Mouse (Mus musculus): ENCODE data around the gene Aifm1.

The Aifm1 gene

DNA sequence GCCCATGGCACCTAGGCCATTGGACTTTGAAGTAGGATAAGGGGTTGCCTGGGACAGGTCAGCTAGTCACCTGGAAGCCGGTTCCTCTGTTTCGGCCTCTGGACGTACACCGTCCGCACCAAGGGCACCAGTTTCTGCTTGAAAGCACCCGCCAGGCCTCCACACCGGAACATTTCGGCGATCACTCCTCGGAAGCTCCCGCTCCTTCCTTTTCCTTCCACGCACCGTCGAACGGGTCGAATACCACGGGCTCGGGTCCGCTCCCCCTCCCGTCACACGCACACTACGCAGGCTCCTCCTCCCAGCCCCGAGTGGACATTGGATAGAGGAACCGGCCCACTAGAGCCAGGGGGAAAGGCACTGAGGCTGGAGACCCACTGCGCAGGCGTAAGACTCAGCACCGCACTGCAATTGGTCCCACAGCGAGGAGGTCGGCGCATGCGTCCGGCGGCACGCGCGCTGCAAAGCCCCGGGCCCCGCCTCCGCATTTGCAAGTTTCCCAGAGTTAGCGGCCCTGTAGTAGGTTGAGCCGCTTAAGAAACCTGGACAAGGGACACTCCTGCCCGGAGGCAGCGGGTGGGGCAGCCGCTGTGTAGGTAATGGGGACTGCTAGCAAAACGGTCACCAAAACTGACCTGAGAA lies at the start of gene Aifm1:
Gene Aifm1 (minus strand): TSS at position 398 of the 642 bp plus-strand sequence.
- DNase-seq (ENCODE audit: low spot score): peak; percentile 94

DNA sequence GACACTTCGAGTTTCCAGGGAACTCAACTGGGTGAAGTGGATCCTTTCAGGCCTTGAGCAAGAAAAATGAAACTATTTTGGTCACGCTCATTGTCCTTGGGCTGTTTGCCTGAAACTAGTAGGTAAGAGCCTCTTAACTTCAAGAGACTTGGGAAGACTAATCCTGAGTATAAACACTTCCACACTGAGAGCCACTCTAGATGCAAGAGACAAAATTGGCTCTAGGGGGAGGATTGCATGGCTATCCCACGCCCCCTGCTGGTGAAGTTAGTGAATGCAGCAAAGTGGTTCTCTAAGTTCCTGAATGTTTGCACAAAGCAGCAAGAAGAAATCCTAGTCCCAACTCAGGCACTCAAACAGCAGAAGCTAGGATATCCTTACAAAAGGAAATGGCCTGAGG lies 18.8 kb upstream of the Aifm1 start:
- peak; percentile 45 for DNase-seq (ENCODE audit: low spot score)

- no peak for DNase-seq (ENCODE audit: low spot score)
Measured at GRCm38 (mm10) chrX:48526435-48526834, 13.1 kb upstream of the Aifm1 start.

- DNase-seq (ENCODE audit: low spot score): no peak
Measured at GRCm38 (mm10) chrX:48525866-48526265, 12.5 kb upstream of the Aifm1 start.

GRCm38 (mm10) chrX:48525332-48525731 lies 12.0 kb upstream of the Aifm1 start:
- no peak for DNase-seq (ENCODE audit: low spot score)

DNA sequence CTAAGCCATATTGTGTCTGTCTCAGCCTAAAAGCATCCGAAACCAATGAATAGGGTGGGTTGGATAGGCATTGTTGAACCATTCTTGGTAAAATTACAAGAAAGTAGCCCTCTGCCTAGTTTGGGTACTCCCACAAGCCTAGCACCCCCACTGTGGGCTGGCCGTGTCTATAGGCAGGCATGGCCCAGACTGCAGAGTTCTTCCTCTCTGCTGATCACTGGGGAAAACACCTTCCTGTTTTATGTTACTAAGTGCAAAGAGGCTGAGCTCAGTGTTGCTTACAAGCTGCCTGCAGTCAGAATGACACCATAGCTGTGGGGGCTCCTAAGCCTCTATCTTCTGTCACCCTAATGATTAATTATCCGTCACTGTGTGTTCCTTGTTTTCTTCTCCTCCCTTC lies 10.1 kb upstream of the Aifm1 start:
- DNase-seq (ENCODE audit: low spot score): no peak

GRCm38 (mm10) chrX:48521651-48522050 lies 8.3 kb upstream of the Aifm1 start:
- no peak for DNase-seq (ENCODE audit: low spot score)

DNA sequence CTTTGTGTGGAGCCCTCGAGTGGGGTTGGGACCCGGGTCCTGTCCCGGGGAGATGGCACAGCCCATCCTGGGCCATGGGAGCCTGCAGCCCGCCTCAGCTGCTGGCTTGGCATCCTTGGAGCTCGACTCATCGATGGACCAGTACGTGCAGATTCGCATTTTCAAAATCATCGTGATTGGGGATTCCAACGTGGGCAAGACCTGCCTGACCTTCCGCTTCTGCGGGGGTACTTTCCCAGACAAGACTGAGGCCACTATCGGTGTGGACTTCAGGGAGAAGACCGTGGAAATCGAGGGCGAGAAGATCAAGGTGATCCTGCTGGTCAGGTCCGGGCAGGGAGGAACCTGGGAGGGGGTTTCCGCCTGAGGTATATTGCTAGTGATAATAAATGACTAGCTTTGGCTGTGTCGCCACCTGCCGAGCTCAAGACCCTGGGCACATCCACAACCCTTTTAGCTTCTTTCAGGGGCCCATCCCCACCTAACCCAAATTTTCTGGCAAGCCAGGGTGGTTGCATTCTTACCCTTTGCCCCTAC lies 6.3 kb upstream of the Aifm1 start:
- no peak for DNase-seq (ENCODE audit: low spot score)

- peak; percentile 5 for DNase-seq (ENCODE audit: low spot score)
Measured at GRCm38 (mm10) chrX:48518808-48519548, 5.6 kb upstream of the Aifm1 start, which contains the start of gene Rab33a. Gene Rab33a, plus strand, starts transcription at chrX:48519285.

GRCm38 (mm10) chrX:48518211-48518807 lies 4.9 kb upstream of the Aifm1 start:
- DNase-seq (ENCODE audit: low spot score): peak; percentile 8

GRCm38 (mm10) chrX:48513824-48514223 lies 461 bp upstream of the Aifm1 start:
- DNase-seq (ENCODE audit: low spot score): peak; percentile 7

GRCm38 (mm10) chrX:48493763-48494162 lies 19.6 kb downstream of the Aifm1 start:
- DNase-seq (ENCODE audit: low spot score): no peak

GRCm38 (mm10) chrX:48481687-48482086 lies 31.7 kb downstream of the Aifm1 start:
- no peak for DNase-seq (ENCODE audit: low spot score)

DNA sequence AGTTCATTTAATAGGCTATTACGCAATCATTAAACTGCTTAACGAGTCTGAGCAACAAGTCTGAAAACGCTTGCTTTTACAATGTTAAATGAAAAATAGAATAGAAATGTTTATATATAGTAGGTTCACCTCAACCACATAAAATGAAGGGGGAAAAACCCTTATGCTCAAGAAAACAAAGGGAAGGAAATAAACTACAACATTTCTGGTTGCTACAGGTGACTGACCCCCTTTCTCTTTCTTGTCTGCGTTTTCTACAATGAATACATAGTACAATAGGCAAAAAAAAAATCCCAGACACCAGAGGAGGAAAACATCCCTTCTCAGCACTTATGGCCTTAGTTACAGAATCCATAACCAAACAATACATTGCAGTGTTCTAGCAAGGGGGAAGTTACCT lies 32.3 kb downstream of the Aifm1 start:
- no peak for DNase-seq (ENCODE audit: low spot score)

GRCm38 (mm10) chrX:48467355-48467946 lies 45.9 kb downstream of the Aifm1 start:
- DNase-seq (ENCODE audit: low spot score): no peak

GRCm38 (mm10) chrX:48466174-48466573 lies 47.2 kb downstream of the Aifm1 start:
- no peak for DNase-seq (ENCODE audit: low spot score)

GRCm38 (mm10) chrX:48464436-48464835 lies 48.9 kb downstream of the Aifm1 start:
- DNase-seq (ENCODE audit: low spot score): no peak

- DNase-seq (ENCODE audit: low spot score): no peak
Measured at GRCm38 (mm10) chrX:48463636-48464035, 49.7 kb downstream of the Aifm1 start.

- peak; percentile 77 for DNase-seq (ENCODE audit: low spot score)
Measured at GRCm38 (mm10) chrX:48462754-48463507, 50.4 kb downstream of the Aifm1 start, which contains the start of gene Elf4. Gene Elf4, minus strand, starts transcription at chrX:48463132.

GRCm38 (mm10) chrX:48462297-48462696 lies 51.1 kb downstream of the Aifm1 start:
- DNase-seq (ENCODE audit: low spot score): no peak

DNA sequence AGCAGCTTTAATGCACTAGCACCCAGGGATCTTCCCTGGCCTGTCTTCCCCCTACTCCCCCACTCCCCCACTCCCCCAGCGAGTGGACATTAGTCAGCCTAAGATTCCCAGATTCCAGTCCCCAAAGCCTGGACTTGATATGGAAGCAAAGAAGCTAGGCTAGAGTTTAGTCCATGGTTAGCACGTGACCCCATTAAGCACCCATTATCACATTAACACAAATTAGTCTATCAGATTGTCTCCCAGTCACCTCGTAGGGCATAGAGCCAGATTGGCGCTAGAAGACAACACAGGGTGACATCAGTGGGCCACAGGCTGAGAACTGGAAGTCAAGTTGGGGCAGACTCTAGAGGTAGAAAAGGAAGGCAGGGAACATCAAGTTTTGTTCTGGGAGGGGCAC lies 52.4 kb downstream of the Aifm1 start:
- no peak for DNase-seq (ENCODE audit: low spot score)

DNA sequence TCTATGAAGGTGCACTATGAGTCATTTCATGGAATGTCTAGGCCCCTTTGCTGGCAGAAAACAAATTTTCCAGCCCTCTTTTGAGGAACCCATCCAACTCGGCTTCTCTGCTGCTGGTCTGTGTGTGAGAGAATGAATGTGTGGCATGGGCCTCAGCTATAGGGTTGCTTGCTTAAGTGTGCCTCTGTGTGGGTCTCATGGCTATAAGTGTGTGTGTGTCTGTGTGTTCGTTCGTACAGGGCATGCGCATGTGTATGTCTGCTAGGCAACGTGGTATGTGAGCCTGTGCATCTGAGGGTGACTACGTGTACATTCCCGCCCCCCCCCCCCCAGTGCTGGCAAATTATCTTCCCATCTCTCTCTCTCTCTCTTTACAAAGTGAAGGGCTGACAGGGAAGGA lies 52.9 kb downstream of the Aifm1 start:
- no peak for DNase-seq (ENCODE audit: low spot score)
